Mouse (Mus musculus) ES-E14 (cell line): Measurements from ENCODE around the gene B4galnt1. TPM values are rescaled to one million over a fixed set of nuclear protein-coding genes. Genes with fewer than 3 reads are reported as not detected.

ENCODE experiments used
- DNase-seq: peaks from one replicate; pipeline ENCODE4 v3.0.0-alpha.2; 2013; ENCODE audit warnings: low read depth, low spot score
- H3K27ac ChIP-seq: 2 replicates; pipeline ENCODE4 v1.5.1; 2012; ENCODE audit warnings: low read depth, mild to moderate bottlenecking, low read length, moderate library complexity, mixed read lengths; ENCODE audit not compliant: poor library complexity, insufficient read depth, severe bottlenecking
- H3K36me3 ChIP-seq: 2 replicates; pipeline ENCODE4 v1.6.1; 2012; ENCODE audit warnings: mild to moderate bottlenecking, low read length, moderate library complexity, mixed read lengths; ENCODE audit not compliant: control insufficient read depth, poor library complexity, insufficient read depth, severe bottlenecking
- H3K4me1 ChIP-seq, 2 experiments: fragments of 150-350 bp in 1 of 2; sonication (generic) in 1 of 2; 2 replicates each; pipeline ENCODE4 v1.6.1; 2012; ENCODE audit warnings: low read length in 2 of 2, mild to moderate bottlenecking in 1 of 2, mixed read lengths in 1 of 2; ENCODE audit not compliant: control insufficient read depth in 2 of 2, insufficient read depth in 2 of 2, poor library complexity in 1 of 2
- H3K4me3 ChIP-seq, 2 experiments: fragments of 150-350 bp in 1 of 2; sonication (generic) in 1 of 2; 2 replicates each; pipeline ENCODE4 v1.5.1; 2012; ENCODE audit warnings: low read length in 2 of 2, low read depth in 1 of 2, mild to moderate bottlenecking in 1 of 2, mixed read lengths in 1 of 2; ENCODE audit not compliant: insufficient read depth in 1 of 2, poor library complexity in 1 of 2, severe bottlenecking in 1 of 2
- H3K9ac ChIP-seq: 2 replicates; pipeline ENCODE4 v1.6.1; 2012; ENCODE audit warnings: low read depth, mild to moderate bottlenecking, low read length, mixed read lengths; ENCODE audit not compliant: poor library complexity, insufficient read depth, severe bottlenecking
- H3K9me3 ChIP-seq: fragments of 150-350 bp; sonication (generic); 2 replicates; pipeline ENCODE4 v1.6.1; 2012; ENCODE audit warnings: low read depth, mild to moderate bottlenecking, low read length; ENCODE audit not compliant: control insufficient read depth, insufficient read depth
- CHD2 ChIP-seq: IDR thresholded peaks from 2 replicates; pipeline ENCODE4 v1.6.1; 2014; ENCODE audit warnings: mild to moderate bottlenecking, low read depth, low read length, inconsistent platforms
- HCFC1 ChIP-seq: IDR thresholded peaks from 2 replicates; pipeline ENCODE4 v1.6.1; 2012; ENCODE audit warnings: low read length, inconsistent platforms, borderline replicate concordance; ENCODE audit not compliant: insufficient read depth
- MAFK ChIP-seq: IDR thresholded peaks from 2 replicates; pipeline ENCODE4 v1.6.1; 2014; ENCODE audit warnings: mild to moderate bottlenecking, low read depth, low read length, inconsistent platforms; ENCODE audit not compliant: insufficient read depth
- ZC3H11A ChIP-seq: IDR thresholded peaks from 2 replicates; pipeline ENCODE4 v1.6.1; 2012; ENCODE audit warnings: low read depth, mild to moderate bottlenecking, inconsistent platforms, low read length, borderline replicate concordance
- ZNF384 ChIP-seq: IDR thresholded peaks from 2 replicates; pipeline ENCODE4 v1.6.1; 2012; ENCODE audit warnings: low read depth, low read length, inconsistent platforms
- in situ Hi-C, 2 experiments: fragments of 600-800 bp; cut with MboI; formaldehyde crosslinking; loops; one replicate each; pipeline ENCODE4 v1.15.1; 2025; ENCODE audit warnings: low sequenced_read_pairs in 2 of 2, inconsistent platforms in 1 of 2; ENCODE audit not compliant: unreplicated experiment in 2 of 2
- total RNA-seq: library from RNA; depleted of rRNA; stranded (reverse); fragments of 300-350 nt; gene quantifications from 2 replicates; pipeline ENCODE4 v1.2.3, GENCODE M21; 2012

B4galnt1 gene
- total RNA-seq, 1 experiment: 4.5 TPM

DNA sequence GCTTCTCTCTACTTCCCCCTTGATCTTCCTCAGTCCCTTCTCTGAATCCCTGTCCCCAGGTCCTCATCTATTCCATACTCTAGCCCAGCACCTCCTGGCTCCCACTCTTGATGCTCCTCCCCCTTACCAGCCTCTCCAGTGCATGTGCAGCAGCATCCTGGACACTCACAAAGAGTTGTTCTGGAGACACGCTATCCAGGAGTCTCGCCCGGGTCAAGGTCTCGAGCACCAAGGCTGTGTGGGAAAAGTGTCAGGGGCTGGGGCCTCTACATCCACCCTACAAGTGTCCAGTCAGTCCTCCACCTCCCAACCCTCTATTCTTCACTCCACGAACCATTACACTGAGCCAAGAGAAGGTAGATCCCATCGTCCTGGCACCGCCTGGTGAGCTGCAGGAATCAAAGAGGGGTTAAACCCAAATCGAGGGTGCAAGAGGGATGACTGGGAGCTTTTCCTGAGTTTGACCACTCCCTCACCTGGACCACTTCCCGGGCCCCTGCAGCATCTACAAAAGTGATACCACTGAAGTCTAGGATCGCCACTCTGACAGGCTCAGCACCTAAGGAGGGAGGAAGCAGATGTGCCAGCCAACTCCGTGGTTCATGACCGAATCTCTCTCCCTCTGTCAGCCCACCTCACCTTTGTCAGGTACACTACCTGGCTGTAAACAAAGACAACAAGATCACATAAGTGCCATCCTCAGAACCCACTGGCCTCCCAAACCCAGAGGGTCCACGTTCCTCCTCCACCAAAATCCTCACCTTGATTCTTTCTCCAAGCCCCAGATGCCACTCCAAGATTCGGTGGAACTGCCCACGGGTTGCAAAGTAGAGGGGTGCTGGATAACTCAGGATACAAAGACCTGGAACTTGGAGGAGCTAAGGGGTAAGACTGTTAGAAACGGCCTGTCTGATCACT lies 8.4 kb downstream of the B4galnt1 start:
- DNase-seq: no peak
- in situ Hi-C loops: no loop called here
- no peak overlapping the region for H3K4me3 ChIP-seq

DNA sequence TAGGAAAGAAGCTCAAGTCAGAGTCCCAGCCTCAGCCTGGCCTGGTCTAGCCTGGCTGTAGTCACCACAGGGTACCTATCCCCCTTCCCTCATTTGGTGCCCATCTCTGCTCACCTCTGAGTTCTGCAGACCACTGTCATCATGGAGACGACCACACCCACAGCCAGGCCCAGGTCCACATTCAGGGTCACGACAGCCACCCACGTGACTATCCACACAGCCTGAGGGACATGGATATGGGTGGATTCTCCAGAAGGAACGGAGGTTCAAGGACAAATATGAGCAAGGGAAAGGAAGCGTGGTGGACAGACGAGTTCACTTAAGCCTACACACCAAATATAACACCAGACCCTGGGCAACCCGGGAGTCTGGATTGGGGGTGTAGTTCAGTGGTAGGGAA lies 9.1 kb downstream of the B4galnt1 start:
- Histone ChIP-seq H3K27ac (no peak overlapping the region), H3K9ac (no peak overlapping the region), H3K36me3 (no peaks in the 10 kb centered on the region), H3K4me3 (no peak overlapping the region), H3K4me1 (peaks cover 9 to 21% of the 10 kb centered on the region in 2 experiments), H3K9me3 (no peaks in the 10 kb centered on the region)
- TF ChIP-seq ZNF384: no peak
- TF ChIP-seq ZC3H11A: no peak
- TF ChIP-seq HCFC1: no peak
- TF ChIP-seq MAFK: no peak
- no peak for TF ChIP-seq CHD2
- in situ Hi-C loops: no loop called here
- DNase-seq: no peak

More for the DNA sequence above, 8.4 kb downstream of the B4galnt1 start:
- Histone ChIP-seq H3K27ac (no peak overlapping the region), H3K4me1 (peaks cover 9 to 21% of the 10 kb centered on the region in 2 experiments), H3K9me3 (no peaks in the 10 kb centered on the region), H3K9ac (no peak overlapping the region), H3K36me3 (no peaks in the 10 kb centered on the region)
- TF ChIP-seq CHD2 (no peak), ZC3H11A (no peak), HCFC1 (no peak), MAFK (no peak)

DNA sequence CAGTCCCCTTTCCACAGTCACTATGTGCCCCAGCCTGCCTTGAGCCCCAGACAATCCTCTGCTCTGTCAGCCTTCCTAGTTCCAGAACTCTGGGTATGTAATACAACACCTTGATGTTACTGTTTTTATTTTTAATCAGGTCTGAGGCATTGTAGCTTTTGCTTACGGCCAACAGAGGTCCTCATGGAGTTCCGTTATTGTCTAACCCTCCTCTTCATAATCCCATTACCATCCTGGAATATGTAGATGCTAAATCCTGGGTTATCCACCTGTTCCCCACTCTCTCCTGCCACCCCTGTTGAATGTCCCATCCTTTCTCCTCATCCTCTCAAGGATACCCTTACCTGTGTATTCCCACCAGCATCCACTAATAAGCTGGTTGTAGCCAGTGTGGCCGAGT lies 11.2 kb downstream of the B4galnt1 start:
- TF ChIP-seq CHD2 (no peak), ZC3H11A (no peak), MAFK (no peak), ZNF384 (no peak), HCFC1 (no peak)
- Histone ChIP-seq H3K36me3 (no peaks in the 10 kb centered on the region), H3K4me1 (peaks cover 8 to 23% of the 10 kb centered on the region in 2 experiments), H3K4me3 (peak overlapping the region; percentile 42 to 62; a peak in 2 of 4 replicates), H3K9me3 (no peaks in the 10 kb centered on the region), H3K27ac (no peak overlapping the region), H3K9ac (no peak overlapping the region)
- DNase-seq: no peak
- in situ Hi-C loops: no loop called here

DNA sequence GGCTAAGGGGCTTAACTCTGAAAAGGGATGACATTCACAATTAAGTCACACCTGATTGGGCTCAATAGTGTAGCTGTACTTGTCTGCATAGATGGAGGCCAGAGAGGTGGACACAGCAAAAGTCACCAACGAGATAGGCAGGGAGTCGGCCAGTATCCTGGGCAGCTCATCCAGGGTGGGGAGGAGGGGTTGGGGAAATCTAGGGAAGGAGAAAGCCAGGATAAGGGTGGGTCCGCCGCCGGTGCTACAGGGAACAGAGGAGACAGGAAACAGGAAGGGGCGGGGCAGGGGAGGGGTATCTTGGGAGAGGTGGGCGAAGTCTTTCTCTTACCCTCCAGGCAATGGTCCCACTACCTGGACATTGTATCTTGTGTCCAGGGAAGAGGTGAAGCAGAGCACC lies 11.7 kb downstream of the B4galnt1 start:
- Histone ChIP-seq H3K4me3 (peak overlapping the region; percentile 42 to 62), H3K9me3 (no peaks in the 10 kb centered on the region), H3K36me3 (no peaks in the 10 kb centered on the region), H3K4me1 (peaks cover 5 to 22% of the 10 kb centered on the region in 2 experiments), H3K27ac (no peak overlapping the region), H3K9ac (no peak overlapping the region)
- TF ChIP-seq ZNF384 (no peak), HCFC1 (no peak), CHD2 (no peak), MAFK (no peak), ZC3H11A (no peak)
- in situ Hi-C loops: no loop called here
- no peak for DNase-seq
